Mouse (Mus musculus) small intestine, adult 2 months (tissue): ENCODE measurements around the gene Ercc6l.

Experiments
- CTCF ChIP-seq: fragments of 200-500 bp; IDR thresholded peaks from 2 replicates; pipeline ENCODE4 v1.5.1; 2012; ENCODE audit warnings: low read depth, mild to moderate bottlenecking, control low read depth, inconsistent platforms, low read length, moderate library complexity, mixed read lengths; ENCODE audit not compliant: insufficient replicate concordance, insufficient read length; ENCODE audit errors: extremely low read depth
- POLR2A ChIP-seq: fragments of 200-500 bp; IDR thresholded peaks from 2 replicates; pipeline ENCODE4 v1.6.1; 2012; ENCODE audit warnings: low read depth, mild to moderate bottlenecking, control low read depth, inconsistent platforms, low read length, moderate library complexity

- TF ChIP-seq CTCF: no peak
- TF ChIP-seq POLR2A: no peak
Observed at GRCm38 (mm10) chrX:102141157-102141556, 15.7 kb downstream of the Ercc6l start.
